Mouse (Mus musculus) liver, adult (tissue): ENCODE results near the gene Mag.

Source experiments
- GATA4 ChIP-seq: IDR thresholded peaks from 2 replicates; pipeline ENCODE4 v1.6.1; 2014; ENCODE audit warnings: mild to moderate bottlenecking, low read length; ENCODE audit not compliant: insufficient replicate concordance

Mag gene

DNA sequence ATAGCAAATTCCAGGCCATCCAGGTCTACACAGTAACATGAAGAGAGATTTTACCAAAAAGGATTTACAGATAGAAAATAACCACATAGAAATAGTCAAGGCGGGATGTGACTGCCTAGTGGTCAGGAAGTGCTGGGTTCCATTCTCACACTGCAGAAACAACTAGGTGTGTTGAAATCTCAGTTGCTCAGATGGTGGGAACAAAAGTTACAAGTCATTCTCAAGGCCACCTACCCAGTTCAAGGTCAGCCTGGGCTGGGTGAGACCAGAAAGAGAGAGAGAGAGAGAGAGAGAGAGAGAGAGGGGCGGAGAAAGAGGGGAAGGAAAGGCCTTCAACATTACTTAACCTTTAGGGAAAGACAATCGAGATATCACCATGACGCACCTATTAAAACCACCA is 27.8 kb downstream of the Mag start:
- no peak for TF ChIP-seq GATA4

DNA sequence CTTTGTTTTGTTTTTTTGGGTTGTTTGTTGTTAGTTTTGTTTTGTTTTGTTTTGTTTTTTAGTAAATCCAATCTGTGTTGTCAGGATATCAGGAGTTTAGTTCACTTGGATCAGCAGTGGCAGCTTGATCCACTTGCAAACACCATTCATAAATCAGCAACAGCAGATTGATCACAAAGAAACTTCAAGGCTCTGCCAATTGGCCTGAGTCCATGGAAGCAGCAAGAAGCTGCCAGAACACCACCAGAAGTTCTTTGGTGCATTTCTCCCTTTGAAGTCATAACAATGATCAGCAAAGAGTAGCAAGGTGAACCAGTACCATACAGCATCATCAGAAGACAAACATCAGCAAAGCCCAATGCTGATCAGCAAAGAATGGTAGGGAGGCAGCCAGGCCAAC is 30.6 kb downstream of the Mag start:
- TF ChIP-seq GATA4 = no peak

DNA sequence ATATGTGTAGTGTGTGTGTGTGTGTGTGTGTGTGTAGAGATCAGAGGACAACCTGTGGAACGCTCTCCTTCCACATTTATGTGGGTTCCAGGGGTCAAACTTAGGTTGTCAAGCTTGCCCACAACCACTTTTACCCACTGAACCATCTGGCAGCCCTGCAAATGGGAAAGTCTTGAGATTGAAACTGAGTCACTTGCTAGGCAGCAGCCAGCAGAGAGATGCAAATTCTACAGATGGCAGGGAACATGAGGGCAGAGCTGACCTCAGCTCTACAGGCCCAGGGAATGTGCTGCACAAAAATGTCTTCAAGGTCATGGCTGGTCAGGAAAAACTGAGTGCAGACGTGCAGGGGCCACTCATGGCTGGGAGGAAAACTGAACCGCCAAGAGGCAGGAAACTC is 33.3 kb downstream of the Mag start:
- no peak for TF ChIP-seq GATA4

DNA sequence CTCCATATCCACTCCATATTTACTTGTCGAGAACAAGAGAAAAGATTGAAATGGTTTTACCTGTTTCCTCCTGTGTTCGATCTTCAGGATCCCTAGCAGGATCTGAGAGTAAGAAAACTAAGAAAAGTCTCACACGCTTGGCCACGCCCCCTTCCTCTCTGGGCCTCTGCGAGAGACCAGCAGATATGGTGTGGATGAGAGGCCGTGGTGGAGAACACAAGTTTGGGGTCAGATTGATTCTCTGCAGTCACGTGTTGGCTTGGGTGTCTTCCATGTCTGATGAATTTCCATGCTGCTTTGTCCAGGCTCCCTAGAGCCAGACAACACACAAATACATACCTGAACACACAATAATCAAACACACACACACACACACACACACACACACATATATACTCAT is 34.5 kb downstream of the Mag start, which contains the start of gene Cd22:
Gene Cd22, minus strand, starts transcription at position 167 of the 400 bp plus-strand sequence.
- TF ChIP-seq GATA4 = no peak

DNA sequence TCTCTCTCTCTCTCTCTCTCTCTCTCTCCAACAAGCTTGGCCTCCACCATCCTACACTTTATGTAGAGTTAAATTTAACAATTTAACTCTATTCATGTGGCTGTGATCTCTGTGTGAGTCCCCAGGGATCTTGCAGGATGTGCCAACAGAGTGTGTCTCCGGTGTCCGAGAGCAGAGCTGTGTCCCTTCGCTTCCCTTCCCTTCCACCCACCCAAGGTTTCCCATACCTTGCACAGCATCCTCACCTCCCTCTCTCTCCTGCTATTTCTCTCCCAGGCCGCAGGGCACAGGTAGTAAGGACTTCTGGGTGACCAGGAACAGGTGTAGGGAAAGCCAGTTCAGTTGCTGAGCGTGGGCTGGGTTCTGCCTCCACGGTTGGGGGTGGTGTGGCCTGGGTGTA is 35.7 kb downstream of the Mag start:
- no peak for TF ChIP-seq GATA4

DNA sequence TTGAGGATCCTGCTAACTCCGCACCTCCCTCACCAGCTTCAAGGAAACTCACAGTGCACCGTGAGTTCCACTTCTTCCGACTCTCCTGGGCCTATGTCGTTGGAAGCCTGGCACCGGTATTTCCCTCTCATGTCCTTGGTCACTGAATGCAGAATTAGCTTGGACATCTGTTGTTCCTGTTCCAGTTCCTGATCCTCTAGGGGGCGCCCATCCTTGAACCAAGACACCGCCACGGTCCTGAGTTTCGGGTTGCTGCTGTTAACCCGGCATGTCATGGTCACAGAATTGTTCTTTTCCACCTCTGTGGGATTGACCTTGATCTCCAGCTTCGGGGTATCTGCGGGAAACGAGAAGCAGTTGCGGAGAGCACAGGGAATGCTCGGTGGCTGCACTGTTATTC is 41.6 kb downstream of the Mag start:
- TF ChIP-seq GATA4 = no peak

DNA sequence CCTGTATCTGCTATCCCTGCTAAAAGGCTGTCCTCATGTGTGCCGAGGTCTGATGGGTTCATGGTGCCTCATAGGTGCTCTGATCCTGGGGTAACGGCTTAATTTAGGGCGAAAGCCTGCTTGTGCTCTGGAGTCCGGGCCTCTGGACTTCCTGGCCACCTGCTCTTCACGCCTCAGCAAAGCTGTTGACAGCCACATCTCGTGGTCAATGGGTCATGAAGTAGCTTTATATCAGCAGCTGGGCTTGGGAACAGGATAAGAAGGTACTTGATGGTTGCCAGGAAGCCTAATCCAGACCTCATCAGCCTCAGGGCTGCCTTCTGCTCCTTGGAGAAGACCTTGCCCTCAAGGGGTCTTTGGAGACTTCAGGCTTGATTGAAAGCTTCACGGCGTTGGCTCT is 51.3 kb downstream of the Mag start:
- TF ChIP-seq GATA4 = no peak

DNA sequence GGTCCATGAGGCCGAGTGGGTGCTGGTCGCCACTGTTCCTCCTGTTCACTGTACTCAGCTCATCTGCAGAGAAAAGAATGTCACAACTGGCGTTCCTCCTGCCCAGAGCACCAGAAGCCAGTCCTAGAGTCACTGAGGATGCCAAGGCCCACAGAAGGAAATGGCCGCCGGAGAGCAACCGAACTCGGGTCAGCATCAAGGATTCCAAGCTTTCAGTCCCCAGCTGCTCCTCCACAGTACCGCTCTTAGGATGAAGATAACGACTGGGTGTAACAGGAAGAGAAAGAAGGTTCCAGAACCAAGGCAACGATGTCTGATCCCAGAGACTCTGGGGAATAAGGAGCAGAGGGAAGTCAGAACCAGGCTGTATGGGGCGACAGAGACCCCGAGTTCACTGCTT is 53.2 kb downstream of the Mag start, which contains the start of gene Ffar1:
Gene Ffar1, minus strand, starts transcription at position 101 of the 400 bp plus-strand sequence.
- no peak for TF ChIP-seq GATA4

DNA sequence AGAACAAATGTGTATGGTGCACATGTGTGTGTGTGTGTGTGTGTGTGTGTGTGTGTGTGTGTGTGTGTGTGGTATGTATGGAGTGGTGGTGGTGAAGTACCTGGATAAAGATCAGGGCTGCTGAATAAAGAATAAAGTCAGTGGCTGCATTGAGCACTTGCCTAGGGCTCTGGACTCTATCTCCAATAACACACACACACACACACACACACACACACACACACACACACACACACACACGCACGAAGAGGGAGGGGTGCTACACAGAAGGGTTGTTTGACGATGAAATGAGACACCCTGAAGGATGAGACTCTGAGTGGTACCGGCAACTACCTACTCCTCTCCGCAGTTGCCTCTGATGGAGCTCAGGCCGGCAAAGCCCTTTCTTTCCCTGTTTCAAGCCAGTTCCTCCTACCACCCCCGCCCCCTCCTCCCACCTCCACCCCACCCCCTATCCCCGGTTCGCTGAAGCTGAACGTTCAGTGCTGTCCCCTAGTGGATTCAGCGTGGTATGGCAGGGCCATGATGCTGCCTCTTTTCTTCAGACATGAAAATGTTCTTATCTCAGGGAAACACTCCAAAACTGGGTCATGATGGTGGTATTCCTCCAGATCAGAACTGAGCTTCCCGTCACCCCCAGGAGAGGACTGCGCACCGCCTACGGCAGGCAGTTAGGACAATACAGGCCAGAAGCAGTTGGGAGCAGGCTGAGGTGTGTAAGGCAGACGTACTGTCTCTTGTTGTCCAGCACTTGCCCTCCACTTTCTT is 54.9 kb downstream of the Mag start:
- TF ChIP-seq GATA4 = no peak

DNA sequence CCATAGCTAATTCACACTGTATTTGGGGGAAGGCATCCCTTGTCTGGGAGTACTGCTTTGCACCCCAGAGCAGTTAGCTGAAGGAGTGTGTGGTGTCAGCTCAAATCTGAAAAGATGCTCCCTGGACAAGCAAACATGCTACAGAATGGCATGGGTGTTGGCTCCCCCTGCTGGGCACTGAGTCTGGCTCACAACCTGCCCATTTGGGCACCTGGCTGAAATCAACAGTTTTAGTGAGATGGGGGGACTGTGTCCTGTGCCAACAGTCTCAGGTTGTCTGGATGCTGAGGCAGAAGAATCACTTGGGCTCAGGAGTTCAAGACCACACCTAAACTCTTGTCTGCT is 55.4 kb downstream of the Mag start:
- no peak for TF ChIP-seq GATA4

DNA sequence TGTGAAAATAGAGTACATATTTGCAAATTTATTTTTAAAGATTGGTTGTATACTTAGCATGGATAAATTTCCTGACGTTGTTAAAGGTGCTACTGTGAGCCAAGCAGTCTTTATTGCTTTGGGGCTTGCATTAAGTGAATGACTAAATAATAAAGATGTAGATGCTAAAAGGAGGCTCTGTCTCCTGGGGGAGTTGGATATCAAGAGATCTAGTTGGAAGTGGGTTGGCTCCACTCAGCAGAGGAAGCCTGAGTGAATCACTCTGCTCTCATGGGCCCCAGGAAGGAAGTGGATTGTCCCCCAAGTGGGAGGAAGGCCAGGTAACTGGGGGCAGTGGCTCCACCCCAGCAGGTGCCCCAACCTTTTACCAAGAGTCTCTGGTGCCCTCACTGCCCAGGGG is 56.9 kb downstream of the Mag start:
- no peak for TF ChIP-seq GATA4

DNA sequence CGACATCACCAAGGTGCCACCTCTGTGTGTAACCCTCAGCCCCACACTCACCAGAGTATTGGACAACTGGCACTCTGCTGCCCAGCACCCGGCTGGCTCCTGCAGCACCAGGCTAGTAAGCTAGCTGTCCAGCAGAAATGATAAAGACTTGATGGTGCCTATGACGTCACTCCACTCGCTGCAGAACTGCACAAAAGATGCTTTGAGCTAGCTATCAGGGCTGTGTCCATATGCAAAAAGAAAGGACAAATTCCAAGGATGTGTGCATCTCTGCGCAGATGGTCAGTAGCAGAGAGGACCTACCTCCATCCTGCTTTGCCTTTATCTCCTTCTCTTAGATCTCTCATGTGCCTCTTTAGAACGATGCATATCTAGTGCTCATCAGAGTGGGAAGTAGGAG is 58.6 kb downstream of the Mag start, which contains the start of gene Ffar3:
Gene Ffar3, minus strand, starts transcription at position 101 of the 400 bp plus-strand sequence.
- no peak for TF ChIP-seq GATA4

DNA sequence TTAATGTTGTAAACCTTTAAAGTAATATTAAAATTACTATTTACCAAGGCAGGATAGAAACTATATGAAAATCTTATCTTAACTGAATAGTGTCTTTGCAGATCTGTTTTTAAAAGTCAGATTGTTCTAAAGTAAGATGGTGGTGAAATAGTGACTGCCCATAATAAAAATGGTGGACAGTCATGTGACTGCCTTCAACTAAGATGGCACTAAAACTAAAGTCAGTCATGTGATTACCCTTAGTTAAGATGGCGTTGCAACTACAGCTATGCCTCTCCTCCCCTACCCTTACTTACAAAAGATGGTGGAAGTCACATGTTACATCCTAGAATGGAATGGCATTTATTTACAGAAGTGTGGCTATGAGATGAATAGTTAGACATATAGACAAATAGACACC is 63.3 kb downstream of the Mag start:
- no peak for TF ChIP-seq GATA4
